Mouse (Mus musculus): Measurements from ENCODE around the gene Stoml2. TPM values are rescaled to one million over a fixed set of nuclear protein-coding genes. Genes with fewer than 3 reads are reported as not detected.

The Stoml2 gene
- polyA plus RNA-seq (2015; fragmentation: Nextera tagmentation; extraction: Ambion mirVana): 306 and 324 TPM in 2 replicates

DNA sequence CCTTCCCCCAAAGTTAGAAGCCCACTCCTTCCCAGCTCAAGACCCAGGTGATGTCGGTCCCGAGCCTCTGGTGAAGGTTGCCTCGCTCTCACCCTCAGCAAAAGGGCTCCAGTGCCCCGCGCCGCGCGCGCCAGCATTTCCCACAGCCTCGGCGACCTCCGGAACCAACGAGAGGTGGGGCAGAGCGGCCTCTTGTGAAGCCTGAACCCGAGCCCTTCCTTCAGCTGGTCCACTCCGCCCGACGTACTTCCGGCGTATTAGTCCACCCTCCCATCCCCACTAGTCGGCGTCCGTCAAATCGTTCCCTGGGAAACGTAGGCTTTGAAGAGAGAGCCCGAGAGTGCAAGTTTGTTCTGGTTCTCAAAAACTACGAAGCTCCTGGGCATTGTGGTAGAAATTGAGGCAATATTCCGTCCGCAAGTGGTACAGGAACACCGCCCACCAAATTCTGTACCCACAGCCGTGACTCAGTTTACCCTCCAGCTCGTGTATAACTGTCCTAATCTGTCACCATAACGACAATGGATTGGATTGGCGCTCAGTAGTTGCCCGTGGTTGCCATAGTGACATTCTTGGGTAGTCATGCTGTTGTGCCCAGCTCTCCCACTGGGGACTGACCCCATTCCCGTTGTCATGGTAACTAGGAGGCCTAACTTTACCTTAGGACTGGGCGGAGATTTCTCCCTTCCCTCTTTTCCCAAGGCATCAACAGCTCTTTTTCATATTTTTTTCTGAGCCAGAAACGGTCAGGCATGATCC, at the start of gene Stoml2:
Gene Stoml2 (minus strand): TSS at position 474 of the 759 bp plus-strand sequence.
- ATAC-seq: peak; percentile 97
- Histone ChIP-seq H3K27ac (ENCODE audit: low read length) (peak within 1 kb of the TSS; percentile 81), H3K9me3 (ENCODE audit: control insufficient read depth, low read length) (no peaks in the 10 kb centered on the region), H3K27me3 (replicated peaks; ENCODE audit: control insufficient read depth, insufficient read depth, low read length) (no peaks in the 10 kb centered on the region), H3K4me1 (ENCODE audit: control insufficient read depth, insufficient read depth, low read length) (peaks cover 13% of the 10 kb centered on the region), H3K4me2 (ENCODE audit: low read depth, low read length) (peak within 1 kb of the TSS; percentile 88), H3K4me3 (ENCODE audit: low read length) (peak within 1 kb of the TSS; percentile 77), H3K9ac (ENCODE audit: low read depth, low read length) (peak within 1 kb of the TSS; percentile 95), H3K36me3 (ENCODE audit: control insufficient read depth, insufficient read depth, low read length) (peaks cover 10% of the 10 kb centered on the region; the same call in 1 of the 2 replicates)
- under 1% methylated on average over 38 of the region's 38 CpGs for WGBS

DNA sequence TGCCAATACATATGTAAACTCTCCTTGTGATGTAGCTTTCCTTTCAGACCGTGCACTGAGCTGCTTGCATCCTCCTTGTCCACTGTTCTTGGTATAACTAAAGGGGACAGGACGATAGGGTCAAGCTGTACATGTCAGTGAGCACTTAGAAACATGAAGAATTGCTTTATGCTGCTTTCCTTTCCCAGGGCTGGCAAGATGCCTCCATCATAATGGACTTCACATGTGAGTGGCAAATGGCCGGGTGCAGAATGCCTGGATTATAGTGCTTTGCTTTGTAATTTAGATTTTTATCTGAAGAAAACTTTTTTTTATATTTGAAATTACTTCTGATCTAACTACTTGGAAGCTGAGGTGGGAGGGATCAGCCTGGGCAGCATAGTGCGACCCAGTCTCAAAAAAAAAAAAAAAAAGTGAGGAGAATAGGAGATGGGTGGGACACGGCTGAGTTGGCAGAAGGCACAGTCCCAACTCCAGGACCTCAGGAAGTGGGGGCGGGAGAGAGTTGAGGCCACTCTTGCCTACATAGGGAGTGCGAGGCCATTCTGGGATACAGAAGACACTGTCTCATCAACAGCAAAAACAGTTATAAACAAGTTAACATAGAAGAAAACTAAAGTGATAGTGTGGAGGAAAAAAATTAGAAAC, 46.7 kb upstream of the Stoml2 start:
- WGBS: 64% methylated on average over 7 of the region's 7 CpGs
- no peaks in the 10 kb centered on the region for H3K36me3 ChIP-seq (ENCODE audit: control insufficient read depth, insufficient read depth, low read length)

DNA sequence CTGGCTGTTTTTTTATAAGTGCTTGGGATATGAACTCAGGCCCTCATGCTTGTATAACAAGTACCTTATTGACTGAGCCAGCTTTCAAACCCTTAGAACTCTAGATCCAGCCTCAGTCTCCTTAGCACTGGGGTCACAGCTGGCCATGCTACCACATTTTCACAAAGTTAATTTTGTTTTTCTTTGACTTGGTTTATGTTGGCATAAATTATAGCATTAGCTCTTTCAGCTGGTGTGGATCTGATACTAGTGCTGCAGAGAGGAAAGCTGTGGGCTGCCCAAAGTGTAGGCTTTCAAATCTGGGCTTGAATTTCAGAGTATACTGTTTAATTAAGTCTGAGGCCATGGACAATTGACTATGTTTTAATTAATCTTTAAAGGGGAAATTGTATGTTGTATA, 43.4 kb upstream of the Stoml2 start:
- no peak for ATAC-seq
- Histone ChIP-seq H3K4me3 (ENCODE audit: low read length) (no peak overlapping the region), H3K9ac (ENCODE audit: low read depth, low read length) (no peak overlapping the region)

More for the DNA sequence above, 46.7 kb upstream of the Stoml2 start:
- Histone ChIP-seq H3K4me3 (ENCODE audit: low read length) (no peak overlapping the region), H3K27me3 (replicated peaks; ENCODE audit: control insufficient read depth, insufficient read depth, low read length) (no peaks in the 10 kb centered on the region), H3K4me1 (ENCODE audit: control insufficient read depth, insufficient read depth, low read length) (no peaks in the 10 kb centered on the region), H3K4me2 (ENCODE audit: low read depth, low read length) (no peak overlapping the region), H3K27ac (ENCODE audit: low read length) (no peak overlapping the region), H3K9me3 (ENCODE audit: control insufficient read depth, low read length) (no peaks in the 10 kb centered on the region), H3K9ac (ENCODE audit: low read depth, low read length) (no peak overlapping the region)
- no peak for ATAC-seq

DNA sequence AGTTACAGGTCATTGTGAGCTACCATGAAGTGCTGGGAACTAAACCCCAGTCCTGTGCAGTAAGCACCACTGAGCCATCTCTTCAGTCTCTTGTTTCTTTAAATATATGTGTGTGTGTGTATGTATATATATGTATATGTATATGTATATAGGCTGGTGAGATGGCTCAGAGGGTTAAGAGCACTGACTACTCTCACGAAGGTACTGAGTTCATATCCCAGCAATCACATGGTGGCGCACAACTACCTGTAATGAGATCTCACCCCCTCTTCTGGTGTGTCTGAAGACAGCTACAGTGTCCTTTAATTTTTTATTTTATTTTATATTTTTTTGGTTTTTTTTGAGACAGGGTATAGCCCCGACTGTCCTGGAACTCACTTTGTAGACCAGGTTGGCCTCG, 34.0 kb upstream of the Stoml2 start:
- Histone ChIP-seq H3K4me1 (ENCODE audit: control insufficient read depth, insufficient read depth, low read length) (no peaks in the 10 kb centered on the region), H3K4me2 (ENCODE audit: low read depth, low read length) (no peak overlapping the region), H3K36me3 (ENCODE audit: control insufficient read depth, insufficient read depth, low read length) (no peaks in the 10 kb centered on the region), H3K9ac (ENCODE audit: low read depth, low read length) (no peak overlapping the region), H3K9me3 (ENCODE audit: control insufficient read depth, low read length) (no peaks in the 10 kb centered on the region), H3K4me3 (ENCODE audit: low read length) (no peak overlapping the region), H3K27me3 (replicated peaks; ENCODE audit: control insufficient read depth, insufficient read depth, low read length) (no peaks in the 10 kb centered on the region), H3K27ac (ENCODE audit: low read length) (no peak overlapping the region)
- 91% methylated on average over 4 of the region's 4 CpGs for WGBS
- no peak for ATAC-seq

More for the DNA sequence above, 43.4 kb upstream of the Stoml2 start:
- H3K9me3 ChIP-seq (ENCODE audit: control insufficient read depth, low read length): no peaks in the 10 kb centered on the region
- no peaks in the 10 kb centered on the region for H3K27me3 ChIP-seq (replicated peaks; ENCODE audit: control insufficient read depth, insufficient read depth, low read length)
- no peaks in the 10 kb centered on the region for H3K36me3 ChIP-seq (ENCODE audit: control insufficient read depth, insufficient read depth, low read length)
- H3K4me1 ChIP-seq (ENCODE audit: control insufficient read depth, insufficient read depth, low read length): no peaks in the 10 kb centered on the region
- H3K4me2 ChIP-seq (ENCODE audit: low read depth, low read length): no peak overlapping the region
- no peak overlapping the region for H3K27ac ChIP-seq (ENCODE audit: low read length)

DNA sequence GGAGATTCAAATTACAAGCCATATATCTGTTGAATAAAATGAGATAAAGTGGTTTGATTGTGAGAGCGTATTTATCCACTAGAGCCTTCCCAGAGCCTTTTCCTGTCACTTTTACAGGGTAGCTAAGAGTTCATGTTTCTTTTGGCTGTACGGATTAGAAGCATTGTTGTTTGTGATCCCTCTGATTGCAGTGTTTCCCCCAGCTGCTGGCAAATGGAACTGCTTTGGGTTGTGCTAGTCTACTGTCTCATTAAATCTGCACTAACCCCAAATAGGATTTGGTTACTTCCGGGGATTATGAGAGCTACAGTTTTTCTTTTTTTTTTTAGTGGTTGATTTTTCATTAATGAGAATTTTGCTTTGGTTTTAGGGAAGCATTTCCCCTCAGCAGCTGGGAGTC, 28.8 kb upstream of the Stoml2 start:
- Histone ChIP-seq H3K9me3 (ENCODE audit: control insufficient read depth, low read length) (no peaks in the 10 kb centered on the region), H3K9ac (ENCODE audit: low read depth, low read length) (no peak overlapping the region), H3K4me3 (ENCODE audit: low read length) (no peak overlapping the region), H3K36me3 (ENCODE audit: control insufficient read depth, insufficient read depth, low read length) (no peaks in the 10 kb centered on the region), H3K27ac (ENCODE audit: low read length) (no peak overlapping the region), H3K4me1 (ENCODE audit: control insufficient read depth, insufficient read depth, low read length) (peaks cover 3% of the 10 kb centered on the region; the same call in 1 of the 2 replicates), H3K4me2 (ENCODE audit: low read depth, low read length) (no peak overlapping the region), H3K27me3 (replicated peaks; ENCODE audit: control insufficient read depth, insufficient read depth, low read length) (peaks cover 5% of the 10 kb centered on the region; the same call in 1 of the 2 replicates)
- no peak for ATAC-seq
- 59% methylated on average over 3 of the region's 3 CpGs for WGBS

DNA sequence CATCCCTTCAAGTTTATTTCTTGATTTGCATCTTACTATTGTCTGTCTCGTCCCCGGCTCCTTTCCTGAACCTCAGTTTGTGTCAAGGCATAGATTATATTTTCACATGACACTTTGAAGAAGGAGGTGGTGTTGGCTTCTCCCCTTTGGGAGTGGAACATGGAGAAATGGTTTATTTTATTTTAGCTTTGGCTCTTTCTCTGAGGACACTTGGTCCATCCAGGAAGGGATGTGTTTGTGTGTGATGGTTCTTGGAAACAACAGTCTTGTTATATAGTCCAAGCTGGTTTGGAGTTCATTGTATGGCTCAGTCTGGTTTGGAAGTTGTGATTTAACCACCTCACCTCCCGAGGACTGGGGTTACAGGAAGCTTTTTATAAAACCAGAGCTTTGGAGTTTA, 28.2 kb upstream of the Stoml2 start:
- no peak overlapping the region for H3K27ac ChIP-seq (ENCODE audit: low read length)
- no peak for ATAC-seq
- H3K9me3 ChIP-seq (ENCODE audit: control insufficient read depth, low read length): no peaks in the 10 kb centered on the region
- H3K9ac ChIP-seq (ENCODE audit: low read depth, low read length): 0 out of 2 replicates have a peak overlapping the region, but pooled peaks have one; percentile 76
- peaks cover 5% of the 10 kb centered on the region; the same call in 1 of the 2 replicates for H3K27me3 ChIP-seq (replicated peaks; ENCODE audit: control insufficient read depth, insufficient read depth, low read length)
- H3K36me3 ChIP-seq (ENCODE audit: control insufficient read depth, insufficient read depth, low read length): no peaks in the 10 kb centered on the region
- H3K4me3 ChIP-seq (ENCODE audit: low read length): peak overlapping the region; percentile 72
- 46% methylated on average over 3 of the region's 3 CpGs for WGBS
- peaks cover 3% of the 10 kb centered on the region; the same call in 1 of the 2 replicates for H3K4me1 ChIP-seq (ENCODE audit: control insufficient read depth, insufficient read depth, low read length)
- peak overlapping the region; percentile 81 for H3K4me2 ChIP-seq (ENCODE audit: low read depth, low read length)

DNA sequence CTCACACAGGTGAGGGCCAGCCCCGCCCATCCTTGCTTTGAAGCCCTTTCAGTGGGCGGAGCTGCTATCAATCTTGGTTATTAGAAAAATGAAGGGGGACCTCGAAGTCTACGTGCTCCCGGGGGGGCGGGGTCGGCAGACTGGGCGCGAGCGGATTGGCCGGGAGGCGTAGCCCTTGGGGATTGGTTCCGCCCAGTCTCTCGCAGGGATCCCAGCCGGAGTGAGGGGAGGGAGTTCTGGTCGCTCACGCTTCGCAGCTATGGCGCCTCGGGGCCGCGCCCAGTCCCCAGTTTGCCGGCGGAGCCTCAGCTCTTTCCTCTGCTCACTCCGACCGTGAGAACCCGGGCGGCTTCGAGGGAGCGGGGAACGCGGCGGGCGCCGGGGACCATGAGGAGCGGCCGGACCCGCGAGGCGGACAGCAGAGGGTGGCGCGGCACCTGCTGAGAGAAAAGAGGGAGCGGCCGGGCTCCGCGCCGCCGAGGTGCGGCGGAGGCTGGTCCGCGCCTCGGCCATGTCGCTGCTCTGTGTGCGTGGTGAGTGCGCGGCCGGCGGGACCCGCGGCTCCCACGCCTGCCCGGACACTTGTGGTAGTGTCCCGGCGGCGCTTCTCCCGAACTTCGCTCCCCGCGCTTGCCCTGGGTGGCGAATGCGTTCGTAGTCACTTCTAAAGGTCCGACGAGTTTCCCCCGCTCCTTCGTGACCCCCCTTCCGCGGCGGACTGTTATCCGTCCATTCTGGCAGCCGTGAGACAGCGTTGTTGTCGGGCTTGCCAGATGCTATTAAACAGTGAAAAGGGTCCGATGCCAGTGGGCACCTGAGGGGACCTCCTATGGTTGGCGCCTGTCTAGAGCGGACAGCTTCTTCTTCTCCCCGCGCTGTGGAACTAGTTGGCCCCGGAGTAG, 27.5 kb upstream of the Stoml2 start, which contains the start of gene Unc13b:
Gene Unc13b (plus strand): TSS at position 201 of the 902 bp plus-strand sequence.
- Histone ChIP-seq H3K4me1 (ENCODE audit: control insufficient read depth, insufficient read depth, low read length) (peaks cover 3% of the 10 kb centered on the region; the same call in 1 of the 2 replicates), H3K9me3 (ENCODE audit: control insufficient read depth, low read length) (no peaks in the 10 kb centered on the region), H3K36me3 (ENCODE audit: control insufficient read depth, insufficient read depth, low read length) (no peaks in the 10 kb centered on the region), H3K4me2 (ENCODE audit: low read depth, low read length) (peak within 1 kb of the TSS; percentile 81), H3K27ac (ENCODE audit: low read length) (peak within 1 kb of the TSS; percentile 77), H3K9ac (ENCODE audit: low read depth, low read length) (peak within 1 kb of the TSS; percentile 76), H3K4me3 (ENCODE audit: low read length) (peak within 1 kb of the TSS; percentile 72), H3K27me3 (replicated peaks; ENCODE audit: control insufficient read depth, insufficient read depth, low read length) (peaks cover 5% of the 10 kb centered on the region; the same call in 1 of the 2 replicates)
- WGBS: under 1% methylated on average over 70 of the region's 90 CpGs
- peak; percentile 99 for ATAC-seq

DNA sequence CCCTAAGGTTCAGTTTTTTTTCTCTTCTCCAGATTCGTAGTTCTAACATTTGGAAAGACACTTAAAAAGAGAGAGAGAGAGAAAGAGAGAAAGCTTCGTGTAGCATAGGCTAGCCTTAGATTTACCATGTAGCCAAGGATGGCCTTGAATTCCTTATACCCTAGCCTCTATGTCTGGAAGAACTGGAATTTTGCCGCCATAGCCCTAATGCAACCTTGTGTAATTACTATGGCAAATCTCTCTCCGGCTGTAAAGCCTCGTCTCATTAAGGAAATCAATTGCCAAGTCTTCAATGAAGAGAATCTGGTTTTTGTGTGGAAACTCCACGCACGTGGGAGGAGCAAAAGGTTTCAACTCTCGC, 26.9 kb upstream of the Stoml2 start:
- H3K9ac ChIP-seq (ENCODE audit: low read depth, low read length): peak overlapping the region; percentile 76; the same call in 1 of the 2 replicates
- peaks cover 3% of the 10 kb centered on the region; the same call in 1 of the 2 replicates for H3K4me1 ChIP-seq (ENCODE audit: control insufficient read depth, insufficient read depth, low read length)
- peaks cover 5% of the 10 kb centered on the region; the same call in 1 of the 2 replicates for H3K27me3 ChIP-seq (replicated peaks; ENCODE audit: control insufficient read depth, insufficient read depth, low read length)
- peak overlapping the region; percentile 81 for H3K4me2 ChIP-seq (ENCODE audit: low read depth, low read length)
- H3K36me3 ChIP-seq (ENCODE audit: control insufficient read depth, insufficient read depth, low read length): no peaks in the 10 kb centered on the region
- peak; percentile 32 for ATAC-seq
- H3K9me3 ChIP-seq (ENCODE audit: control insufficient read depth, low read length): no peaks in the 10 kb centered on the region
- peak overlapping the region; percentile 72 for H3K4me3 ChIP-seq (ENCODE audit: low read length)
- no peak overlapping the region for H3K27ac ChIP-seq (ENCODE audit: low read length)
- WGBS: 20% methylated on average over 8 of the region's 8 CpGs
